Mouse (Mus musculus) stomach, embryonic 15.5 days (tissue): ENCODE data around the gene Aco2. TPM values are rescaled to one million over a fixed set of nuclear protein-coding genes. Genes with fewer than 3 reads are reported as not detected.

Source experiments
- ATAC-seq: fragments of 200-750 bp; cut with Nextera tagmentation; 2 replicates; pipeline ENCODE4 v1.8.0; 2017; ENCODE audit warnings: low read depth, moderate number of reproducible peaks, moderate TSS enrichment; ENCODE audit not compliant: insufficient read depth, low FRiP score
- H3K27ac ChIP-seq: fragments of 300-500 bp; sonication (generic); 2 replicates; pipeline ENCODE4 v1.5.1; 2015; ENCODE audit warnings: mild to moderate bottlenecking, inconsistent platforms
- H3K27me3 ChIP-seq: fragments of 300-500 bp; sonication (generic); replicated peaks from 2 replicates; pipeline ENCODE4 v1.6.1; 2015; ENCODE audit warnings: inconsistent platforms
- H3K36me3 ChIP-seq: fragments of 300-500 bp; sonication (generic); 2 replicates; pipeline ENCODE4 v1.6.1; 2015; ENCODE audit warnings: inconsistent platforms
- H3K4me1 ChIP-seq: fragments of 300-500 bp; sonication (generic); 2 replicates; pipeline ENCODE4 v1.6.1; 2015; ENCODE audit warnings: inconsistent platforms
- H3K4me2 ChIP-seq: fragments of 300-500 bp; sonication (generic); 2 replicates; pipeline ENCODE4 v1.6.1; 2015; ENCODE audit warnings: mild to moderate bottlenecking, inconsistent platforms
- H3K4me3 ChIP-seq: fragments of 300-500 bp; sonication (generic); replicated peaks from 2 replicates; pipeline ENCODE4 v1.5.1; 2015; ENCODE audit warnings: inconsistent platforms
- H3K9ac ChIP-seq: fragments of 300-500 bp; sonication (generic); 2 replicates; pipeline ENCODE4 v1.6.1; 2015; ENCODE audit warnings: inconsistent platforms
- H3K9me3 ChIP-seq: fragments of 300-500 bp; sonication (generic); 2 replicates; pipeline ENCODE4 v1.6.1; 2016; ENCODE audit warnings: inconsistent platforms
- WGBS: fragments of 180-500 bp; shearing (Covaris S2); methylation state at CpG from one replicate; pipeline ENCODE4 v1.1.7; 2015; 5-methylcytosine and 5-hydroxymethylcytosine counted together
- polyA plus RNA-seq: library from polyadenylated mRNA; unstranded; fragments of >200 nt; fragmentation: Nextera tagmentation; extraction: Ambion mirVana; gene quantifications from 2 replicates; pipeline ENCODE4 v1.2.1, GENCODE M21; 2015

Gene Aco2
- polyA plus RNA-seq, result 153 and 185 TPM in 2 replicates

DNA sequence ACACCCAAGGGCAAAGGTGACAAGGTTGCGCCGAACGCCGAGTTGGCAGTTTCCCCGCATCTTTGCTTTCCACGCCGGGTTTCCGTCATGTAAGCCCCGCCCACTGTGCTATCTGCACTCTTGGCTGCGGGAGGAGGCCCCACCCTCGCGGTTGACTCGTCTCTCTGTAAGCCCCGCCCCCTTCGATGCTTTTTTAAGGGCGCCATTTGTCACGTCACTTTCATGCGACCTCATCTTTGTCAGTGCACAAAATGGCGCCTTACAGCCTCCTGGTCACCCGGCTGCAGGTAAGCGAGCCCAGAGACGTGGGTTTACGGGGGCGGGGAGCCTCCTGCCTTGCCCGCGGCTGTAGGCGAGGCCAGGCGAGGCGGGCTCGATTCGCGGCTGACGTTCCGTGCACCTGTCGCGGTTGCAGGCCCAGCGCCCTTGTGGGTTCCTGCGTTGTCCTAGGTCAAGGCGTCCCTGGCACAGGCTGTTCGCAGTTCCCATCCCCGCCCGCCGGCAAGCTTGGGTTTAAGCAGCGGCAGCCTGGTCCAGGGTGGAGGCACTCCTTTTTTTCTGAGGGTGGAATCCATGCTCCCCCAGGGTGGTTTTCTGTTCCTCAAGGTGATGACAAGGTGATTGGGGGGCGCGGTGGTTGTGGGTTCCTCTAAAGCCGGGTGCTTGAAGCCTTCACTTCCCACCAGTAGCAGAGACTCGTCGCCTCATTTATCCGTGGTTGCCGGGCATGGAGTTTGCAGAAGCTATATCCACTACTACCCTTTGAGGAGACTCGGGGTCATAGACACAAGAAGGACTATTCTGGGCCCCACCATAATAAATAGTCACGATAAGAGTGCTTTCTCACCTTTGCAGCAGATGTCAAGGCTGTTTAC is at the start of gene Aco2:
TSS of gene Aco2 (plus strand) at position 48 of the 875 bp plus-strand sequence.
- H3K4me3 ChIP-seq, result peak within 1 kb of the TSS; percentile 99
- peak within 1 kb of the TSS; percentile 100 for H3K27ac ChIP-seq
- H3K27me3 ChIP-seq, result no peaks in the 10 kb centered on the region
- peak; percentile 83 for ATAC-seq
- H3K4me1 ChIP-seq, result peaks cover 11% of the 10 kb centered on the region
- WGBS, result under 1% methylated on average over 53 of the region's 53 CpGs
- H3K9me3 ChIP-seq, result no peaks in the 10 kb centered on the region
- H3K9ac ChIP-seq, result peak within 1 kb of the TSS; percentile 92
- H3K4me2 ChIP-seq, result peak within 1 kb of the TSS; percentile 84
- peaks cover 29% of the 10 kb centered on the region for H3K36me3 ChIP-seq

DNA sequence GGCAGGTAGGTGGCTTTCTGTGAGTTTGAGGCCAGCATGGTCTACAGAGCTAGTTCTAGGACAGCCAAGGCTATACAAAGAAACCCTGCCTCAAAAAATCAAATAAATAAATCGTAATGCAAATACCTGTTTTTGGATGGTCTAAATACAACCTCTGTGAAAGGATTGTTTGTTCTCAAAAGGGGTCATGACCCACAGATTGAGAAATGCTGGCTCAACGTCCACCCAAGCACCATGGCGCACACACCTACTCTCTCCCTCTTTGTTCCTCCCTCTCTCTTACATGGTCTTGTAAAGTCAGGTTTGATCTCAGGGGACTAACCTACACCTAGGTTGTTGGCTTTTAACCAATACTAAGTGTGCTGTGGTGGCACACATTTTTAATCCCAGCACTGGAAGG is 49.5 kb upstream of the Aco2 start:
- no peak overlapping the region for H3K27ac ChIP-seq
- H3K27me3 ChIP-seq, result no peaks in the 10 kb centered on the region
- H3K4me2 ChIP-seq, result no peak overlapping the region
- no peaks in the 10 kb centered on the region for H3K4me1 ChIP-seq
- H3K36me3 ChIP-seq, result peaks cover 40% of the 10 kb centered on the region
- ATAC-seq, result no peak
- WGBS, result 80% methylated on average over 3 of the region's 3 CpGs
- no peak overlapping the region for H3K4me3 ChIP-seq
- H3K9ac ChIP-seq, result no peak overlapping the region
- no peaks in the 10 kb centered on the region for H3K9me3 ChIP-seq

- Histone ChIP-seq H3K9me3 (no peaks in the 10 kb centered on the region), H3K4me2 (no peak overlapping the region), H3K36me3 (peaks cover 40% of the 10 kb centered on the region), H3K27me3 (no peaks in the 10 kb centered on the region), H3K4me1 (no peaks in the 10 kb centered on the region), H3K9ac (no peak overlapping the region), H3K27ac (no peak overlapping the region), H3K4me3 (no peak overlapping the region)
- ATAC-seq, result no peak
- WGBS, result 76% methylated on average over 3 of the region's 3 CpGs
Measured at GRCm38 (mm10) chr15:81824832-81825231, 47.3 kb upstream of the Aco2 start.

DNA sequence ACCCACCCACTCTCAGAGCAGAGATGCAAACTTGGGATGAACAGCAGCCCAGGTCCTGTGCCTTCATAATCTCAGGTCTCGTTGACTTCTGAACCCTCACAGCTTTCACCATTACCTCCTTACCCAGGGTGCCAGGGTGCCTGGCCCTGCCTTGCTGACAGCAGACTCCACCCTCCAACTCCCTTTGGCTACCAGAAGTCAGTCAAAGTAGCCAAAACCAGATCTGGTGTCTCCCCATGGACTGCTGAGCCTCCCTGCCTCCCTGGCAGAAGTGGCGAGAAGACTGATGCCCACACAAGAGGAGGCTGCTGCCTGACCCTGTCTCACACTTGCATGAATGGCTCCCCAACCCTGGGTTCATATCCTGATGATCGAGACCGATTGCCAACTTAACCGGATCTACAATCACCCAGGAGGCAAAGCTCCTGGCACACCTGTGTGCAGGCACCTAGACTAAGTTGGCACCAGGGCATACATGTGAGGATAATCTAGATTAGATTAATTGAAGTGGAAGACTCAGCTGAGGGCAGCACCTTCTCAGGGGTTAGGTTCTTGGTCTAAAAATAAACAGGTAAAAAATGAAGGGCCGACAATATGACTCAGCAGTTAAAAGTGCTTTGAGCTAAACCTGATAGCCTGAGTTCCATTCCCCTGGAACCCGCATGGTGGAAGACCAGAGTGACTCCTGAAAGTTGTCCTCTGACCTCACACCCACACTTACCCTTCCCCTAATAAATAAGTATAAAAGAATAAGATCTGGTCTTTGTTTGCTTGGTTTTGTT is 43.5 kb upstream of the Aco2 start:
- no peak overlapping the region for H3K4me2 ChIP-seq
- H3K27me3 ChIP-seq, result no peaks in the 10 kb centered on the region
- 88% methylated on average over 7 of the region's 7 CpGs for WGBS
- H3K9ac ChIP-seq, result no peak overlapping the region
- H3K36me3 ChIP-seq, result peaks cover 19% of the 10 kb centered on the region
- no peaks in the 10 kb centered on the region for H3K9me3 ChIP-seq
- ATAC-seq, result no peak
- 0 out of 2 replicates have a peak, but pooled peaks cover 2% of the 10 kb centered on the region for H3K4me1 ChIP-seq
- no peak overlapping the region for H3K27ac ChIP-seq
- H3K4me3 ChIP-seq, result no peak overlapping the region

DNA sequence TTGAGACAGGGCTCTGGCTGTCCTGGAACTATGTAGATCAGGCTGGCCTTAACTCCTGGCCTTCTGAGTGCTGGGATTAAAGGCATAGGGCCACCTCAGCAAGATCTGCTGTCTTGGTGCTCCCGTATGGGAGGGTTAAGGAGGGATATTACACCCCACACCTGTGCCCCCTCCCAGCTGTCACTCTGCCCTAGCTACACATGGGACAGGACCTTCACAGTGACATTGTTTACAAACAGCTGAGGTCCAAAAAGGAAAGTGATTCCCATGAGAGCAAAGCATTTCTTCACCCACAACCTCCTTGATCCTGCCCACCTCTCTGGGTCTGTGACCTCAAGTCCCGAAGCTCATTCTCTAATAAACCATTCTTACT is 42.9 kb upstream of the Aco2 start:
- no peak for ATAC-seq
- H3K27ac ChIP-seq, result no peak overlapping the region
- no peak overlapping the region for H3K4me3 ChIP-seq
- H3K4me1 ChIP-seq, result 0 out of 2 replicates have a peak, but pooled peaks cover 2% of the 10 kb centered on the region
- H3K36me3 ChIP-seq, result peaks cover 17% of the 10 kb centered on the region
- no peak overlapping the region for H3K9ac ChIP-seq
- H3K4me2 ChIP-seq, result no peak overlapping the region
- 64% methylated on average over 2 of the region's 2 CpGs for WGBS
- H3K9me3 ChIP-seq, result no peaks in the 10 kb centered on the region
- no peaks in the 10 kb centered on the region for H3K27me3 ChIP-seq

- peaks cover 4% of the 10 kb centered on the region; the same call in 1 of the 2 replicates for H3K4me1 ChIP-seq
- H3K36me3 ChIP-seq, result peaks cover 10% of the 10 kb centered on the region
- no peak overlapping the region for H3K9ac ChIP-seq
- no peaks in the 10 kb centered on the region for H3K9me3 ChIP-seq
- H3K4me3 ChIP-seq, result no peak overlapping the region
- no peaks in the 10 kb centered on the region for H3K27me3 ChIP-seq
- H3K27ac ChIP-seq, result no peak overlapping the region
- no peak overlapping the region for H3K4me2 ChIP-seq
- 92% methylated on average over 4 of the region's 4 CpGs for WGBS
- no peak for ATAC-seq
Measured at GRCm38 (mm10) chr15:81830530-81830929, 41.6 kb upstream of the Aco2 start.

- H3K27me3 ChIP-seq, result no peaks in the 10 kb centered on the region
- peaks cover 2% of the 10 kb centered on the region; the same call in 1 of the 2 replicates for H3K36me3 ChIP-seq
- H3K4me1 ChIP-seq, result peaks cover 11% of the 10 kb centered on the region; the same call in 1 of the 2 replicates
- no peak overlapping the region for H3K4me3 ChIP-seq
- no peaks in the 10 kb centered on the region for H3K9me3 ChIP-seq
- H3K9ac ChIP-seq, result no peak overlapping the region
- 14% methylated on average over 24 of the region's 24 CpGs for WGBS
- H3K4me2 ChIP-seq, result peak overlapping the region; percentile 27; the same call in 1 of the 2 replicates
- ATAC-seq, result peak; percentile 89
- H3K27ac ChIP-seq, result peak overlapping the region; percentile 40; the same call in 1 of the 2 replicates
Measured at GRCm38 (mm10) chr15:81831136-81831825, 40.8 kb upstream of the Aco2 start.

DNA sequence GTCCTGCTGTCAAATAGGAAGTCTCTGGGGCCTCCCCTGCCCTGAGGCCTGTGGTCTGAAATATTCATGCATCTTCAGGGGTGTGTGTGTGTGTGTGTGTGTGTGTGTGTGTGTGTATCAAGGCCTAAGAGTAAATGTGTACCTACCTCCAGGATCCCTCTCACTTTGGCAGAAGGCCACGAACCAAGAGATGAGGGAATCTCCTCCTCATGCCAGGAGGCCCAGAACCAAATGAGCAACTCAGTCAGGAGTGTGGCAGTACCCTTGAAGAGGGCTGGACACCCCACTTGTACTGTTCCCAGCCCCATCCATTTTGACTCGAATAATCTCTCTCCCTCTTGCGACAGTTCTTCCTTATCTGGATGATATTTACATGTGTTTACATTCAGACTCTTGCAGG is 39.9 kb upstream of the Aco2 start:
- Histone ChIP-seq H3K27ac (no peak overlapping the region), H3K27me3 (no peaks in the 10 kb centered on the region), H3K9me3 (no peaks in the 10 kb centered on the region), H3K4me3 (no peak overlapping the region), H3K4me1 (peaks cover 15% of the 10 kb centered on the region; the same call in 1 of the 2 replicates), H3K36me3 (no peaks in the 10 kb centered on the region), H3K9ac (no peak overlapping the region), H3K4me2 (no peak overlapping the region)
- ATAC-seq, result no peak
- 65% methylated on average over 3 of the region's 3 CpGs for WGBS

DNA sequence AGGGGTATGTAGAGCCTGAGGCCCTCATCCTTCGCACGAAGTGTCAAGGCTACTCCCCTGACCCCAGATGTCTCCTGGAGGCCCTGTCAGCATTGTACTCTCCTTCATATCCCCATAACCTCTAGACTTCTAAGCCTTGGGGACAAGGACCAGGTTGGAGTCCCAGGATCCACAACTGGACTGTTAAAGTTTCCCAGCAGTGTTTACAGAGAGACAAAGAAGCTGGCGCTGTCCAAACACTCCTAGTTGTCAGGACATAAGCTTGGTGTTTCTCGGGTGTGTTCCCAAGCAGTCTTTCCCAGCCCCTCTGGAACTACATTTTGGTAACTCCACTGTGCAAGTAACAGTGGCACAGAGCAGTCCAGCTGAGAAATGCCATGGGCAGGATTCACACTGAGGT is 38.6 kb upstream of the Aco2 start:
- WGBS, result 66% methylated on average over 4 of the region's 4 CpGs
- peaks cover 15% of the 10 kb centered on the region; the same call in 1 of the 2 replicates for H3K4me1 ChIP-seq
- no peak for ATAC-seq
- no peaks in the 10 kb centered on the region for H3K9me3 ChIP-seq
- no peak overlapping the region for H3K9ac ChIP-seq
- no peak overlapping the region for H3K4me2 ChIP-seq
- no peaks in the 10 kb centered on the region for H3K36me3 ChIP-seq
- no peaks in the 10 kb centered on the region for H3K27me3 ChIP-seq
- no peak overlapping the region for H3K27ac ChIP-seq
- no peak overlapping the region for H3K4me3 ChIP-seq

DNA sequence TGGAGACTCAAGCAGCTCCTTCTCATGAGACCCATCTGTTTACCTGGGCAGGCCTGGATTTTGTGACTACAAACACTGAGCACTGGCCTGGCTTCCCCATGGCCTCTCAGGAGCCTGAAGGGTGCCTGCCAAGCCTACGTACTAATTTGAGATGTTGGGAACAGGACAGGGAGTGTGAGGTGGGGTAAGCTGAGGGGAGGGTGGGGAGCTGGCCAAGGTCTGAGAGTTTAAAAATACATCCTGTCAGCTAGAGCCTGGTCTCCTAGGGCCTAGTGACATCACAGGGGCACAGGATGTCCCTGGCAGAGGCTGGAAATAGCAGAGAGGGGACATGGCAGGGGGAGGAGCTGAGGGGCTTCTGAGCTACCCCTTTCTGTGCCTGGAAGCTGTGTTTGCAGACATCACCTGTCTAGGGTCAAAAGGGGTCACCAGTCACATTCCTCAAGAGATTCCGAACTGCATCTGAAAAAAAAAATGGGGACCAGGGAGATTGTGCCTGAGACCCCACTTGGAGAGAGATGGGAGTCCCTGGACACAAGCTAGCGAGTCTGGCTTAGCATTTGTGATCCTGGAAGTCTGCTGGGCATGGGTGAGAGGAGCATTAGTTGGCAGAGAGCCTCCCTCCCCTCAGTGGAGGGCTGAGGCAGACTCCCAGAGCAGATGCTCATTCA is 37.8 kb upstream of the Aco2 start:
- no peak for ATAC-seq

More for the DNA sequence above, 37.8 kb upstream of the Aco2 start:
- H3K27me3 ChIP-seq, result no peaks in the 10 kb centered on the region
- no peak overlapping the region for H3K9ac ChIP-seq
- H3K27ac ChIP-seq, result no peak overlapping the region
- peaks cover 15% of the 10 kb centered on the region; the same call in 1 of the 2 replicates for H3K4me1 ChIP-seq
- H3K4me2 ChIP-seq, result no peak overlapping the region
- WGBS, result 59% methylated on average over 3 of the region's 3 CpGs
- H3K9me3 ChIP-seq, result no peaks in the 10 kb centered on the region
- H3K36me3 ChIP-seq, result no peaks in the 10 kb centered on the region
- H3K4me3 ChIP-seq, result no peak overlapping the region
